Mouse (Mus musculus) bone marrow, adult 2 months (tissue): ENCODE results near the gene Arhgap30.

Experiments
- CTCF ChIP-seq: fragments of 200-500 bp; IDR thresholded peaks from 2 replicates; pipeline ENCODE4 v1.5.1; 2011; ENCODE audit warnings: low read length, control low read depth; ENCODE audit not compliant: control insufficient read depth, insufficient read depth
- POLR2A ChIP-seq: fragments of 200-500 bp; IDR thresholded peaks from 2 replicates; pipeline ENCODE4 v1.6.1; 2011; ENCODE audit warnings: low read depth, mild to moderate bottlenecking, control low read depth, low read length, borderline replicate concordance; ENCODE audit not compliant: control insufficient read depth

DNA sequence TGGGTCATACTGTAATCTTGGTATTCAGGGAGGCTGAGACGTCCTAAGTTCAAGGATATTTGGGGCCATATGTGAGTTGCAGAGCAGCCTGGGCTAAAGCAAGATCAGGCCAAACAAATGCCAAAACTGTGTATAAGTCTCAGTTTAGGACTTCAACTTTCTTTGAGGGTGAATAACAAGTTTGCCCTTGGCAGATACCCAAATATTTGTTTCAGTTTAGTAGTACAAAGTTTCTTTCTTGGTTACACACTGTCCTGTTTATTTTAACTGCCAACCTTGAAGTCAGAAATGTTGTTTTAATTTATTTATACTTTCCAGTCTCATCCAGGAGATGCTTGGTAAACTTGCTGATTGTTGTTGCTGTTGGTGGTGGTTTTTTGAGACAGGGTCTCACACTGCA, 47.2 kb downstream of the Arhgap30 start:
- TF ChIP-seq POLR2A (no peak), CTCF (no peak)
